In genomic region chr7:102484766-102485165, GRCm38 (mm10) we compare ENCODE assay signal across 21 mouse cellular contexts. TPM values are rescaled to one million over a fixed set of nuclear protein-coding genes. Genes with fewer than 3 reads are reported as not detected.
"Had no signal": no experiment of that assay in that cellular context is flagged by ENCODE, and none has a peak within 500 bp of the region (broad histone marks: within the 10 kb centered on the region; RNA-seq: fewer than 3 reads in every experiment).

No protein-coding gene starts in this region.

RNA-seq across cellular contexts. Expression of gene Olfr543, which starts 3.3 kb away (rescaled TPM):
- total RNA-seq: layer of hippocampus, adult 2 months; layer of hippocampus, postnatal 25 days; left cerebral cortex, adult 18-20 months; left cerebral cortex, postnatal 25 days; midbrain, postnatal 0 days had no signal
- polyA plus RNA-seq: kidney, adult 2 months; kidney, postnatal 0 days; large intestine, adult 2 months; small intestine, adult 2 months; spleen, adult 2 months had no signal

RNA-seq across cellular contexts. Expression of gene Olfr544, which starts 3.3 kb away (rescaled TPM):
- total RNA-seq: layer of hippocampus, adult 2 months; layer of hippocampus, postnatal 25 days; left cerebral cortex, adult 18-20 months; left cerebral cortex, postnatal 25 days; midbrain, postnatal 0 days had no signal
- polyA plus RNA-seq: intestine, embryonic 16.5 days; kidney, adult 2 months; kidney, embryonic 14.5 days; large intestine, adult 2 months; small intestine, adult 2 months; spleen, adult 2 months; thymus, postnatal 0 days had no signal

RNA-seq across cellular contexts. Expression of gene Olfr545, which starts 14.6 kb away (rescaled TPM):
- total RNA-seq: layer of hippocampus, adult 2 months; layer of hippocampus, postnatal 25 days; left cerebral cortex, adult 18-20 months; left cerebral cortex, postnatal 25 days; midbrain, postnatal 0 days had no signal
- polyA plus RNA-seq: intestine, embryonic 16.5 days; kidney, adult 2 months; kidney, embryonic 14.5 days; kidney, postnatal 0 days; large intestine, adult 2 months; limb, embryonic 13.5 days; liver, embryonic 13.5 days; lung, embryonic 15.5 days; small intestine, adult 2 months; spleen, adult 2 months; thymus, postnatal 0 days had no signal

RNA-seq across cellular contexts. Expression of gene Olfr547, which starts 49.8 kb away (rescaled TPM):
- total RNA-seq: layer of hippocampus, adult 2 months; layer of hippocampus, postnatal 25 days; left cerebral cortex, adult 18-20 months; left cerebral cortex, postnatal 25 days; midbrain, postnatal 0 days had no signal
- polyA plus RNA-seq: intestine, embryonic 16.5 days; kidney, adult 2 months; kidney, embryonic 14.5 days; kidney, postnatal 0 days; large intestine, adult 2 months; limb, embryonic 10.5 days; limb, embryonic 13.5 days; liver, embryonic 13.5 days; lung, embryonic 15.5 days; midbrain, embryonic 10.5 days; midbrain, embryonic 14.5 days; midbrain, postnatal 0 days; neural tube, embryonic 11.5 days; neural tube, embryonic 14.5 days; small intestine, adult 2 months; spleen, adult 2 months; thymus, postnatal 0 days had no signal
